Comparison of ENCODE assay signal across 15 mouse cellular contexts in genomic region chr1:179378102-179378501, GRCm38 (mm10).
"Had no signal": no experiment of that assay in that cellular context is flagged by ENCODE, and none has a peak within 500 bp of the region (broad histone marks: within the 10 kb centered on the region; RNA-seq: fewer than 3 reads in every experiment).

No protein-coding gene starts in this region.

- H3K27ac ChIP-seq: lung, embryonic 15.5 days; macrophage; midbrain, embryonic 13.5 days; midbrain, embryonic 15.5 days; neural tube, embryonic 12.5 days; stomach, embryonic 15.5 days; stomach, postnatal 0 days had no signal

- H3K4me3 ChIP-seq: lung, embryonic 15.5 days; megakaryocyte, embryonic 14.5 days; midbrain, embryonic 13.5 days; midbrain, embryonic 15.5 days; neural tube, embryonic 12.5 days; stomach, embryonic 15.5 days had no signal

- DNase-seq: lung, adult 2 months; lung, postnatal 14 days; lung, postnatal 36 days; right cerebral cortex, postnatal 14 days; thymus, adult 2 months; thymus, postnatal 25 days; thymus, postnatal 4 days had no signal
